Mouse (Mus musculus): ENCODE measurements around the gene Iqcd. TPM values are rescaled to one million over a fixed set of nuclear protein-coding genes. Genes with fewer than 3 reads are reported as not detected.
A peak's percentile ranks its signal among the peaks of the same experiment; 100 is the strongest.

Gene Iqcd
- polyA plus RNA-seq, 1 experiment from 2014 or later: 1.0 TPM

DNA sequence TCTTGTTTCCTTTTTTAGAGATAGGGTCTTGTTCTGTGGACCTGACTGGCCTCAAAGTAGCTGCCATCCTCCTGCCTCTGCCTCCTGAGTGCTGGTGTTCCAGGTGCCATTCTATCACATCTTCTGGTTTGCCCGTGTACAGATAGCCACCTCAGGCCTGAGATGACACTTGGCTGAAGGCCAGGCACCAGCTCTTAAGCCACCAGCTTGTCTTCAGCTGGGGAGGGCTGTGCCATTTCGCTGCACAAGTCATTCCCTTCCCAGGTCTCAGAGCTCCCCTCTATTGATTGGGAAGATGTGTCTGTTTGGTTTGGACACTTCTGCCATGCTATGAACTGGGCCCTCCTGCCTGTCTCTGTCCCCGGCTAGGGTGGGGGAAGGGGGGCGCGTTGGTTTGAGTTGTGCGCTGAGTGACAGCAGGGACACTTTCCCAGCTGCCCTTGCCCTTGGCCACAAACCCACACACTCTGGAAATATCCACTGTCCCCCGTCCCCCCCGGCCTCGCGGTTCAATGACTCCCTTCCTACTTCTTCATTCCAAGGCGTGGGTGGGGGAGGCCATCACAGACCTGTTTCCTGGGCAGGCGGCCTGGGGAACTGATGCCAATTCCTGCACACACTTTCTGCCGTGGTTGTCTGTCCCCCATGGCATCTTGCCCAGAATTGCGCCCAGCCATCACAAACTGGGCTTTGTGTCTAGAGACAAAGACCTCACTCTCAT lies 54.7 kb downstream of the Iqcd start:
- Histone ChIP-seq H3K9me3 (no peaks in the 10 kb centered on the region), H3K27ac (replicated peaks) (no peak overlapping the region), H3K36me3 (no peaks in the 10 kb centered on the region), H3K9ac (no peak overlapping the region), H3K4me3 (no peak overlapping the region), H3K4me2 (no peak overlapping the region), H3K27me3 (peaks cover 29% of the 10 kb centered on the region), H3K4me1 (replicated peaks) (peaks cover 2% of the 10 kb centered on the region)
- WGBS: 72% methylated on average over 14 of the region's 14 CpGs
- no peak for ATAC-seq (ENCODE audit: low read depth)

DNA sequence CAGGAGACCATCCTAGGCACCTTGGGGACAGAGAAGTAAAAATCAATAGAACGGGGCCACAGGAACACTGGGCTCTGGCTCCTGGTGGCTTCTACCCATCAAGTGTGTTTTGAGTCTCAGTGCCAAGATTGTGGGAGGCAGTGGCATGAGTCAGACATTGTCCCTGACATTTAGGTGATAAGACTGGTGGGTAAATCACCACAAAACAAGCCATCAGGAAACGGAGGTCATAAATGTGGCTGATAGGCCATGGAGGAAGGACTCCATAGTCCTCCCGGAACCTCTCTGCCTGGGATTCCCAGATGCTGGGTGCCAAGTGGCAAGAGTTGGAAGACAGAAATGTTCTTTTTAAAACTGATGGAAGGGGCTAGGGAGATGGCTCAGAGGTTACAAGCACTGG lies 55.4 kb downstream of the Iqcd start:
- ATAC-seq (ENCODE audit: low read depth): no peak
- H3K4me1 ChIP-seq (replicated peaks): peaks cover 9% of the 10 kb centered on the region
- H3K9ac ChIP-seq: no peak overlapping the region
- H3K4me3 ChIP-seq: no peak overlapping the region
- H3K4me2 ChIP-seq: no peak overlapping the region
- no peaks in the 10 kb centered on the region for H3K36me3 ChIP-seq
- WGBS: 77% methylated on average over 3 of the region's 3 CpGs
- H3K27ac ChIP-seq (replicated peaks): no peak overlapping the region
- peaks cover 36% of the 10 kb centered on the region for H3K27me3 ChIP-seq
- no peaks in the 10 kb centered on the region for H3K9me3 ChIP-seq

DNA sequence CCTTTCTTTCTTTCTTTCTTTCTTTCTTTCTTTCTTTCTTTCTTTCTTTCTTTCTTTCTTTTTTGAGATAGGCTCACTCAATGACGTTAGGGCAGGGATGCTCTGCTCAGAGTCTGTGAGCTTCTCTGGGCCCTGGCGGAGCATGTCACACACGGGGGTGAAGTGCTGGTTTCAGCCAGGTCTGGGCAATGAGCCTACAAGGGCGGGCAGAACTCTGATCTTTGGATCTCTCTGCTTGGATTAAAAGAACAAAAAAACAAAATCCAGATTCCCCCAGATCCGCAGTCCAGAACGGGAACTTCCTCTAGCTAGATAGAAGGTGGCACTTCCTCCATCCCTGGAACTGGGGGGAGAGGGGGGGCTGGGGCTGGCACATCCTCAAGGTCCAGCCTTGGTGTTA lies 57.0 kb downstream of the Iqcd start:
- H3K9ac ChIP-seq: no peak overlapping the region
- H3K4me2 ChIP-seq: no peak overlapping the region
- no peaks in the 10 kb centered on the region for H3K36me3 ChIP-seq
- WGBS: 73% methylated on average over 6 of the region's 6 CpGs
- peaks cover 11% of the 10 kb centered on the region for H3K4me1 ChIP-seq (replicated peaks)
- H3K27me3 ChIP-seq: peaks cover 51% of the 10 kb centered on the region
- no peak overlapping the region for H3K27ac ChIP-seq (replicated peaks)
- no peaks in the 10 kb centered on the region for H3K9me3 ChIP-seq
- ATAC-seq (ENCODE audit: low read depth): no peak
- no peak overlapping the region for H3K4me3 ChIP-seq

DNA sequence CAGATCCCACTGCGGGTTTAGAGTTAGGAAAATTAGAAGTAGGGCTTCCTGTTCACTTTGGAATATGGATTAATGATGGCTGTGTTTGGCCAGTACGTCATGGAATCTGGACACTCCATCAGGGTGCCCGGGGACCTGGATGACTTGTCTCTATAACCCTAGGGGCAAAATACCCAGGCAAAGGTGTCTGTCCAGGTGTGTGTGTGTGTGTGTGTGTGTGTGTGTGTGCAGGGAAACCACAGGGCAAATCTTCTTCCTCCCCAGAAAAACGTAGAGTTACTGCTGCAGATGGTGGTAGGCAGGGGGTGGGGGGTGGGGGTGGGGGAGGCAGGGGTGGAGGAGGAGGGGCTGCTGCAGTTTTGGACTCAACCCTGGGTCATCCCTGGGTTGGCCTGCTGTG lies 58.5 kb downstream of the Iqcd start:
- no peaks in the 10 kb centered on the region for H3K9me3 ChIP-seq
- peaks cover 65% of the 10 kb centered on the region for H3K27me3 ChIP-seq
- 73% methylated on average over 4 of the region's 4 CpGs for WGBS
- no peak for ATAC-seq (ENCODE audit: low read depth)
- no peak overlapping the region for H3K4me3 ChIP-seq
- no peaks in the 10 kb centered on the region for H3K36me3 ChIP-seq
- H3K9ac ChIP-seq: no peak overlapping the region
- H3K4me1 ChIP-seq (replicated peaks): peaks cover 11% of the 10 kb centered on the region
- no peak overlapping the region for H3K4me2 ChIP-seq
- H3K27ac ChIP-seq (replicated peaks): no peak overlapping the region

DNA sequence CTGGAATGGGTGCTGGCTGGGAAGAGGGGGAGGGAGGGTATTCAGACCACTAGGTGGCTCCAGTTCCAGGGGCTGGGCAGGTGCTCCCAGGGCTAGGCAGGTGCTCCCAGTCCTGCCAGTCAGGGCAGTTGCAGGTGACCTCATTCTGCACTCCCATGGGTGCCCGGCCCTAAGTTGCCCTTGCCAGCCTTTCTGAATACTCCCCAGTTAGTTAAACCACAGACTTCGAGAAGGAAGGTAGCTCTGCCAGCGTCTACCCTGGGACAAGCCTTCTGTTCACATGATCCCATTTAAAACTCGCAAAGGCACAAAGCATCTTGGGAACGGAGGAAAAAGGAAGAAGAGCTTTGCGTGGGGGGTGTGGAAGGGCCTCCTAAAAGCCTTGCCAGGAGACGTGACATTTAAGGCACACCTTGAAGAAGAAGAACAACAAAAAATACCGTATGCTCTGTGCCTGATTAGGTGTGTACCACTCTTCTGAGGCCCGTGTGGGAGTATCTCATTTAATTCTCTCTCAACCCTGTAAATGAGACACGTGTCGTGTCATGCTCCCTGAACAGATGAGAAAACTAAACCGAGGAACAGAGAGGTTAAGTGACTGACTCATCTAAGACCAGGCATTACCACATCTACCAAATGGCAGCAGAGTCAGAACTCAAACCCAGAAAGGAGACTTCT lies 59.1 kb downstream of the Iqcd start:
- peaks cover 71% of the 10 kb centered on the region for H3K27me3 ChIP-seq
- no peak for ATAC-seq (ENCODE audit: low read depth)
- no peak overlapping the region for H3K27ac ChIP-seq (replicated peaks)

DNA sequence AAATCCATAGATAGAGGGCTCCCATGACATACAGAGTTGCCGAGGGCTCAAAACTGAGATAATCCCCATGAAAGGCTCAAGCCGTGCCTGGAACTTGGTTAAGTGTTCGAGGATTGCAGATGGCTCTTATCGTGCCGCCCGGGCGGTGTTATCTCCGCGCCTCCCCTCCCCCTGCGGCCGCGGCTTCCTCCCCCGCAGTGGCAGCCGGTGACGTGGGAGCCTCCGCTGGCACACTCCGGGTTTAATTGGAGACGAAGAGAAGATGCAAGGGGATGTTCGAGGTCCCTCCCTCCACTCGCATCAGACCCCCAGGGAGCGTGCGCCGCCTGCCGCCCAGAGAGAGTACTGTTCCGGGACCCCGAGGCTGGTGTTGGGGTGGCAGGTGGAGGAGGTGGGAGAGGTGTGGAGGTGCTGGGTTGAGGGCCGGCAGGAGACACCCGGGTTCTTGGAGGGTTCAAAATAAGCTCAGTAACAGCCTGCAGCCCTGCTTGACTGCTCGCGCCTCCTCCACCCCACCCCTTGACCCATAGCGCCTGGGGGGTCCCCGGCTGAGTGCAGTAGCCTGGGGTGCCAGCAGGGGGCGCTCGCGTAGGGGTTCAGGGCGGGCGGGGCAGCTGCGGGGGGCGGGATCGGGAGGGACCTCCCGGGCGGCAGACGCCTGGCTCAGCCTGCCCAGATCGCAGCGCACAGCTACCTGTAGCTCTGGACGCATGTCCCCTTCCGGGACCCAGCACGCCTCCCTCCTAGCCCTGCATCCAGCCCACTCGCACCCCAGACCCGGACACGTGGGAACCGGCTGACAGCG lies 60.0 kb downstream of the Iqcd start, which contains the start of gene Rasal1:
Rasal1 (plus strand) TSS at position 244 of the 805 bp plus-strand sequence.
- Histone ChIP-seq H3K36me3 (no peaks in the 10 kb centered on the region), H3K27ac (replicated peaks) (no peak within 1 kb of the TSS), H3K27me3 (peaks cover 71% of the 10 kb centered on the region), H3K9me3 (no peaks in the 10 kb centered on the region), H3K4me1 (replicated peaks) (peaks cover 11% of the 10 kb centered on the region), H3K4me3 (peak within 1 kb of the TSS; percentile 19), H3K9ac (0 out of 2 replicates have a peak within 1 kb of the TSS, but pooled peaks have one; percentile 31), H3K4me2 (peak within 1 kb of the TSS; percentile 46)
- peak; percentile 61; the same call in 1 of the 2 replicates for ATAC-seq (ENCODE audit: low read depth)
- 2% methylated on average over 47 of the region's 53 CpGs for WGBS

More for the DNA sequence above, 59.1 kb downstream of the Iqcd start:
- Histone ChIP-seq H3K9me3 (no peaks in the 10 kb centered on the region), H3K4me2 (peak overlapping the region; percentile 46; the same call in 1 of the 2 replicates), H3K9ac (no peak overlapping the region), H3K4me1 (replicated peaks) (peaks cover 11% of the 10 kb centered on the region), H3K4me3 (no peak overlapping the region), H3K36me3 (no peaks in the 10 kb centered on the region)
- WGBS: 46% methylated on average over 12 of the region's 12 CpGs

DNA sequence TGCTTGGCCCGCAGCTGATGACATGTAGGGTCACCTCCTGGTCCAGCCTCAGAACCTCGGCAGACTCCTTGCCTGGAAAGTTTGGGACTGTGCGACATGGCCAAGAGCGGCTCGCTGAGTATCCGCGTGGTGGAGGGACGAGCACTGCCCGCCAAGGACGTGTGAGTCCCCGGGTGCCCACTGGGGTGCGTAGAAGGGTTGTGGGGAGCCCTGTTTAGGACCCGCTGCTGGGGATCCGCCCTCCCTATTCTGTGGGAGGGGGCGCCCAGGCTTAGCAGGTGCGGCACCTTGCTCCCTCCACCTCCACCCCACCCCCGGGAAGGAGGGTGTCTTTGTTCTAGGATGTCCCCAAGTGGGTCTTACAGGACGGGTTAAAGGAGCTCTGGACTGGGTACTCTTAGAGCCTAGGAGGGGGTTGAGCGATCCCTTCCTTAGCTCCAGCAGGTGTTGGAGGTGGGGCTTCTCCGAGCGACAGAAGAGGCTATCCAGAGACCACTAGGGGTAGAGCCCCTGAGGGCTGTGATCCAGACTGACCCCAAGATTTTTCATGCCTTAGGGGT lies 60.6 kb downstream of the Iqcd start:
- Histone ChIP-seq H3K27ac (replicated peaks) (no peak overlapping the region), H3K4me3 (peak overlapping the region; percentile 19; the same call in 1 of the 2 replicates), H3K36me3 (no peaks in the 10 kb centered on the region), H3K27me3 (peaks cover 71% of the 10 kb centered on the region), H3K9me3 (no peaks in the 10 kb centered on the region), H3K9ac (no peak overlapping the region), H3K4me2 (peak overlapping the region; percentile 46), H3K4me1 (replicated peaks) (peaks cover 11% of the 10 kb centered on the region)
- 4% methylated on average over 21 of the region's 21 CpGs for WGBS
- peak; percentile 61; the same call in 1 of the 2 replicates for ATAC-seq (ENCODE audit: low read depth)

DNA sequence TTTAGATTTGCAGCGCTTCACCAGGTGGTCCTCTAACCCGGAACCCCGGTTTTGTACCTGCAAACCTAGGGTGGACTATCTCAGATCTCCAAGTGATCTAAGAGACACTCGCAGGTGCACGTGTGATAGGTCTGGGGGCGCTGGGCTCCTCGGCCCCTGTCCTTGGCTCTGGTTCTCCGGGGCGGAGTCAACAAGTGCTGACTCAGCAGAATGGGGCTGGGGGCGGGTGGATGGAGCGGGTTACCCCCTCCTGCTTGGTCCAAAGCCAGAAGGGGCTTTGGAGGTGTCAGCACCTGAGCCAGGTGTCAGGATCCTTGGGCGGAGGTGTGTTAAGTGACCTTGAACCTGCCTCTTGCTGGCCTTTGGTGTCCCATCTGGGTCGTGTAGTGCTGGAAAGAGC lies 61.1 kb downstream of the Iqcd start:
- ATAC-seq (ENCODE audit: low read depth): no peak
- no peaks in the 10 kb centered on the region for H3K36me3 ChIP-seq
- H3K4me3 ChIP-seq: no peak overlapping the region
- H3K27ac ChIP-seq (replicated peaks): no peak overlapping the region
- H3K4me2 ChIP-seq: no peak overlapping the region
- WGBS: 23% methylated on average over 13 of the region's 13 CpGs
- no peaks in the 10 kb centered on the region for H3K9me3 ChIP-seq
- H3K4me1 ChIP-seq (replicated peaks): peaks cover 11% of the 10 kb centered on the region
- no peak overlapping the region for H3K9ac ChIP-seq
- peaks cover 71% of the 10 kb centered on the region for H3K27me3 ChIP-seq

DNA sequence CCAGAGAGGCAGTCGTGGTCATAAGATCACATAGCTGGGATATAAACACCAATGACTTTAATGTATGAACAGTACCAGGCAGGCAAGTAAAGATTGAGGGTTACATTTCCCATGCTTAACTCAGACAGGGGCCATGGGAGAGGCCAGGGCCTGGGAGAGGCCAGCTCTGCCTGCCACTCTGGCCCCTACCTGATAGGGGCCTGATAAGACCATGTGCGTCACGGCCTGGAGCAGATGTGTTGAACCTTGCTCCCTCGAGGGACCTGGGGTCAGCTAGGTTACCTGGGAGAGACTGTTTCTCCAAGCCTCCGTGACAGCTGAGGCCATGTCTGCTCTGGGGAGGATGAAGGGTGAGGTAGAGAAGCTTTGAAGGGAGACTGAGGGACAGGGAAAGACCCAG lies 62.4 kb downstream of the Iqcd start:
- Histone ChIP-seq H3K4me3 (no peak overlapping the region), H3K4me1 (replicated peaks) (peaks cover 11% of the 10 kb centered on the region), H3K9me3 (no peaks in the 10 kb centered on the region), H3K27ac (replicated peaks) (no peak overlapping the region), H3K9ac (no peak overlapping the region), H3K27me3 (peaks cover 66% of the 10 kb centered on the region), H3K4me2 (no peak overlapping the region), H3K36me3 (no peaks in the 10 kb centered on the region)
- 80% methylated on average over 5 of the region's 5 CpGs for WGBS
- no peak for ATAC-seq (ENCODE audit: low read depth)

DNA sequence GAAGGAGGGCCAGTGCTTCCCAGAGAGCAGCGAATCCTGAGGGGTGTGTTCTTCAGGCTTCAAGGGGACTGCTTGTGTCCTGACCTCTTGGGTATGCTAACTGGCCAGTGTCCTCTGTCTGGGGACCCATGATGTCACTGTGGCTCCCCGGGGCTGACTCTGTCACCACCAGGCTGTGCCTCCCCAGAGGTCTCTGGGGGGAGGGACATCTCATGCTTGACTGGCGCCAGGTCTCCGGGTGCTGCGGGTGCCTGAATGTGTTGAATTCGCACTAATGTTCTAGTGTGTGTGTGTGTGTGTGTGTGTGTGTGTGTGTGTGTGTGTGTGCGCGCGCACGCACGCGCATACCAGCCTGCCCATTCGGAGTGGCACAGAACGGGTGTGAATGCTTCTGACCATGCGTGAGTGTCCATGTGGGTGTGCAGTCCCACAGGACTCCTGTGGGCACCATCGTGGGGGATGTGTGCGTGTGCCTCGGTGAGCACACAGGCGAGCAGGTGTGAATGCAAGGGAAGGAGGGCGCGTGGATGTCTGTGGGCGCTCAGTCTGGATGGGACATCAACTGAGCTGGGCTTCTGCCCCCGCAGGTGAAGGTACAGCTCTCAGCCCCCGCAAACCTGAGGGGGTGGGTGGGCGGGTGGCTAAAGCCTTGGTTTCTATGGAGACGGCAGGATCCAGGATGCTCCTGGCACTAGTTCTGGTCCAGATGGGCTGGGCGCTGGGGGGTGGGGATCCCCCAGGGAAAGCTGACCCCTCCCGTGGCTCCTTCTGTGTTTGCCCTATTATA lies 64.3 kb downstream of the Iqcd start:
- Histone ChIP-seq H3K27me3 (peaks cover 52% of the 10 kb centered on the region), H3K9me3 (no peaks in the 10 kb centered on the region), H3K9ac (no peak overlapping the region), H3K4me3 (no peak overlapping the region), H3K27ac (replicated peaks) (no peak overlapping the region), H3K4me1 (replicated peaks) (peaks cover 11% of the 10 kb centered on the region), H3K36me3 (no peaks in the 10 kb centered on the region), H3K4me2 (no peak overlapping the region)
- no peak for ATAC-seq (ENCODE audit: low read depth)
- 83% methylated on average over 28 of the region's 28 CpGs for WGBS

DNA sequence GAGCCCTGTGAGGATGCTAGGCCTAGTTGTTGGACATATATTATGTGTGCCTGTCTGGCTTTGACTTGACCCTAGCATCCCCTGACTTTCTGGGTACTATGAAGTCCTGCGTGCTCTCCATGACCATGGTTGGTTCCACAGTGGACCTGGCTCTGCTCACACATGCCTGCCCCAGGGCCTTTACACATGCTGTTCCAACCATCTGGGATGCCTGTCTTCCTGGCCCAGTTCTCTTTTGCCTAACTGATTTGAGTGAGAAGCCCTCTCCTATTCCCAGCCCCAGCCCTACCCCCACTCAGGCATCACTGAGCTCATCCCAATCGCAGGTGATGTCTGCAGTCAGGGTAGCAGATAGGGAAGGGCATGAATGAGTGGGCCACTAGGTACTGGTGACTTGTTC lies 65.1 kb downstream of the Iqcd start:
- no peak overlapping the region for H3K4me2 ChIP-seq
- no peak overlapping the region for H3K27ac ChIP-seq (replicated peaks)
- H3K4me3 ChIP-seq: no peak overlapping the region
- H3K27me3 ChIP-seq: peaks cover 50% of the 10 kb centered on the region
- 78% methylated on average over 2 of the region's 2 CpGs for WGBS
- H3K9me3 ChIP-seq: no peaks in the 10 kb centered on the region
- no peak for ATAC-seq (ENCODE audit: low read depth)
- H3K4me1 ChIP-seq (replicated peaks): peaks cover 6% of the 10 kb centered on the region
- H3K9ac ChIP-seq: no peak overlapping the region
- H3K36me3 ChIP-seq: no peaks in the 10 kb centered on the region

All from neural tube, embryonic 13.5 days (tissue).